9 mouse cellular contexts compared by ENCODE assay signal in the genomic region with DNA sequence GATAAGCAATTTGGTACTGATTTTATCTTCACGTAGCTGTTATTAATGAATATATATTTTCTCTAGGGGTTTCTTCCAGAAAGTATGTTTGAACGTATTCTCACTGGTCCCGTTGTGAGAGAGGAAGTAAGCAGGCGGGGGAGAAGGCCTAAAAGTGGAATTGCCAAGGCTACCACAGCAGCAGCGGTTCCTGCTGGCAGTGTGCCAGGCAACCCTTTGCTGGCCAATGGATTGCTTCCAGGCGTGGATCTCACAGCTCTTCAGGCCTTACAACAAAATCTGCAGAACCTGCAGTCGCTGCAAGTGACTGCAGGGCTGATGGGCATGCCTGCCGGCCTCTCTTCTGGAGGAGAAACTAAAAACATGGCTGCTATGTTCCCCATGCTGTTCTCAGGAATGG. TPM values are rescaled to one million over a fixed set of nuclear protein-coding genes. Genes with fewer than 3 reads are reported as not detected.
DNase-seq lines count a peak whose midpoint lies in the region; ATAC-seq and TF ChIP-seq lines count a peak whose summit lies in the region.
"Had no signal": no experiment of that assay in that cellular context is flagged by ENCODE, and none has a peak within 500 bp of the region (broad histone marks: within the 10 kb centered on the region; RNA-seq: fewer than 3 reads in every experiment).

No protein-coding gene starts in this region.

- no peak overlapping the region for H3K9ac ChIP-seq in heart, embryonic 12.5 days
- H3K9ac ChIP-seq in lung, embryonic 16.5 days (ENCODE audit: low read length) = no peak overlapping the region

- WGBS in heart, embryonic 12.5 days = 36% methylated on average over 8 of the region's 8 CpGs
- WGBS in lung, embryonic 16.5 days = 12% methylated on average over 8 of the region's 8 CpGs

- H3K27ac ChIP-seq in heart, embryonic 12.5 days (ENCODE audit: poor library complexity, severe bottlenecking) = no peak overlapping the region
- H3K27ac ChIP-seq in lung, embryonic 16.5 days (ENCODE audit: low read length) = peak overlapping the region; percentile 53; the same call in 1 of the 2 replicates

- H3K4me1 ChIP-seq in G1E (ENCODE audit: insufficient read depth, low read depth, low read length) = no peaks in the 10 kb centered on the region
- H3K4me1 ChIP-seq in heart, embryonic 12.5 days (replicated peaks) = peaks cover 8% of the 10 kb centered on the region
- peaks cover 8% of the 10 kb centered on the region for H3K4me1 ChIP-seq in lung, embryonic 16.5 days (replicated peaks; ENCODE audit: control insufficient read depth, insufficient read depth, low read length)
- H3K4me1 ChIP-seq: megakaryocyte, embryonic 14.5 days had no signal

- H3K9me3 ChIP-seq in G1E (replicated peaks) = no peaks in the 10 kb centered on the region
- no peaks in the 10 kb centered on the region for H3K9me3 ChIP-seq in heart, embryonic 12.5 days (replicated peaks)
- H3K9me3 ChIP-seq in lung, embryonic 16.5 days (ENCODE audit: control insufficient read depth, low read length) = no peaks in the 10 kb centered on the region
- H3K9me3 ChIP-seq: megakaryocyte, embryonic 14.5 days had no signal

- ATAC-seq in G1E (ENCODE audit: extremely low read depth, insufficient number of reproducible peaks, low FRiP score, poor library complexity, severe bottlenecking) = no peak
- ATAC-seq in heart, embryonic 12.5 days (ENCODE audit: insufficient number of reproducible peaks, low FRiP score) = 0 out of 2 replicates have a peak, but pooled peaks have one; percentile 59
- peak; percentile 84 for ATAC-seq in lung, embryonic 16.5 days (ENCODE audit: low read depth)

- H3K4me2 ChIP-seq in heart, embryonic 12.5 days = no peak overlapping the region
- no peak overlapping the region for H3K4me2 ChIP-seq in lung, embryonic 16.5 days (ENCODE audit: low read depth, low read length)

- no peak overlapping the region for H3K4me3 ChIP-seq in G1E (ENCODE audit: low read depth, low read length)
- H3K4me3 ChIP-seq in heart, embryonic 12.5 days = no peak overlapping the region
- no peak overlapping the region for H3K4me3 ChIP-seq in lung, embryonic 16.5 days (ENCODE audit: low read length)
- H3K4me3 ChIP-seq: megakaryocyte, embryonic 14.5 days had no signal

- no peak for TF ChIP-seq CTCF in G1E (IDR thresholded peaks at IDR 0.05; ENCODE audit: low read depth, low read length)

- no peaks in the 10 kb centered on the region for H3K27me3 ChIP-seq in G1E (ENCODE audit: insufficient read depth, low read length)
- no peaks in the 10 kb centered on the region for H3K27me3 ChIP-seq in heart, embryonic 12.5 days (replicated peaks)
- H3K27me3 ChIP-seq in lung, embryonic 16.5 days (ENCODE audit: control insufficient read depth, insufficient read depth, low read depth, low read length) = no peaks in the 10 kb centered on the region
- H3K27me3 ChIP-seq: megakaryocyte, embryonic 14.5 days had no signal

- H3K36me3 ChIP-seq in G1E (replicated peaks) = peaks cover 60% of the 10 kb centered on the region
- peaks cover 47% of the 10 kb centered on the region for H3K36me3 ChIP-seq in heart, embryonic 12.5 days
- peaks cover 16% of the 10 kb centered on the region for H3K36me3 ChIP-seq in lung, embryonic 16.5 days (ENCODE audit: control insufficient read depth, insufficient read depth, low read length)

- DNase-seq in G1E (ENCODE audit: low spot score) (peak; percentile 23), NIH3T3 (ENCODE audit: low read depth) (peak; percentile 51)
- peak; percentile 78 to 88 for DNase-seq in cerebellum, postnatal 4 days (ENCODE audit: low spot score in 2 of 2)
- DNase-seq in kidney, postnatal 4 days = peak; percentile 86 to 90
- peak; percentile 88 for DNase-seq in right cerebral cortex, postnatal 10 days (ENCODE audit: low spot score in 2 of 2)
- no peak for DNase-seq in thymus, postnatal 36 days

RNA-seq across cellular contexts. Expression of a gene that starts 18.8 kb away (rescaled TPM):
- total RNA-seq in G1E (2014; fragmentation: Nextera tagmentation) (79.5 and 84.0 TPM in 2 replicates), G1E (2017) (41.9 and 46.2 TPM in 2 replicates)
- 4.9 and 5.3 TPM in 2 replicates for polyA plus RNA-seq in G1E (2012)
- polyA plus RNA-seq in heart, embryonic 12.5 days (2016; fragmentation: Nextera tagmentation; extraction: Ambion mirVana) = 18.5 and 21.1 TPM in 2 replicates
- 20.8 TPM in 2 replicates for polyA plus RNA-seq in lung, embryonic 16.5 days (2015; fragmentation: Nextera tagmentation; extraction: Ambion mirVana)

Comparison
In these comparisons a context has a peak if more than half of its experiments do, and no peak if none do; other contexts are left out.
1. DNase-seq: peak in G1E (single experiment), NIH3T3 (single experiment), cerebellum, postnatal 4 days (2 of 2), kidney, postnatal 4 days (2 of 2) and right cerebral cortex, postnatal 10 days (2 of 2); none in thymus, postnatal 36 days (0 of 2).